Mouse (Mus musculus): Measurements from ENCODE around the gene Wfdc3. TPM values are rescaled to one million over a fixed set of nuclear protein-coding genes. Genes with fewer than 3 reads are reported as not detected.
A peak's percentile ranks its signal among the peaks of the same experiment; 100 is the strongest.

Gene Wfdc3
- polyA plus RNA-seq, 1 experiment from 2014 or later, result 1.3 TPM

- ATAC-seq (ENCODE audit: low FRiP score), result peak; percentile 92
- WGBS, result under 1% methylated on average over 72 of the region's 89 CpGs
- peaks cover 6% of the 10 kb centered on the region; the same call in 1 of the 2 replicates for H3K36me3 ChIP-seq
- peak within 1 kb of the TSS; percentile 81 for H3K9ac ChIP-seq (replicated peaks)
- H3K9me3 ChIP-seq (replicated peaks), result no peaks in the 10 kb centered on the region
- peak within 1 kb of the TSS; percentile 81 for H3K27ac ChIP-seq (replicated peaks)
- H3K4me2 ChIP-seq, result peak within 1 kb of the TSS; percentile 93
- peaks cover 35% of the 10 kb centered on the region for H3K4me1 ChIP-seq
- no peaks in the 10 kb centered on the region for H3K27me3 ChIP-seq (replicated peaks)
- peak within 1 kb of the TSS; percentile 75 for H3K4me3 ChIP-seq (replicated peaks)
Measured at GRCm38 (mm10) chr2:164785481-164786387, 40.0 kb upstream of the Wfdc3 start, which contains the start of gene Snx21. Snx21 (plus strand) TSS chr2:164785823.

- H3K27ac ChIP-seq (replicated peaks), result peak overlapping the region; percentile 81
Measured at GRCm38 (mm10) chr2:164784869-164785420, 39.2 kb upstream of the Wfdc3 start.

GRCm38 (mm10) chr2:164783926-164784581 lies 38.3 kb upstream of the Wfdc3 start:
- H3K27me3 ChIP-seq (replicated peaks), result 0 out of 2 replicates have a peak, but pooled peaks cover 3% of the 10 kb centered on the region
- peaks cover 3% of the 10 kb centered on the region; the same call in 1 of the 2 replicates for H3K36me3 ChIP-seq
- peaks cover 35% of the 10 kb centered on the region for H3K4me1 ChIP-seq
- no peak overlapping the region for H3K4me3 ChIP-seq (replicated peaks)
- H3K9me3 ChIP-seq (replicated peaks), result no peaks in the 10 kb centered on the region
- no peak for ATAC-seq (ENCODE audit: low FRiP score)
- no peak overlapping the region for H3K4me2 ChIP-seq
- no peak overlapping the region for H3K27ac ChIP-seq (replicated peaks)
- 81% methylated on average over 7 of the region's 7 CpGs for WGBS
- H3K9ac ChIP-seq (replicated peaks), result no peak overlapping the region

More at GRCm38 (mm10) chr2:164784869-164785420, 39.2 kb upstream of the Wfdc3 start:
- no peak for ATAC-seq (ENCODE audit: low FRiP score)
- H3K9me3 ChIP-seq (replicated peaks), result no peaks in the 10 kb centered on the region
- H3K4me3 ChIP-seq (replicated peaks), result peak overlapping the region; percentile 75
- H3K36me3 ChIP-seq, result peaks cover 6% of the 10 kb centered on the region; the same call in 1 of the 2 replicates
- WGBS, result 8% methylated on average over 7 of the region's 7 CpGs
- peaks cover 35% of the 10 kb centered on the region for H3K4me1 ChIP-seq
- peak overlapping the region; percentile 93 for H3K4me2 ChIP-seq
- H3K27me3 ChIP-seq (replicated peaks), result 0 out of 2 replicates have a peak, but pooled peaks cover 2% of the 10 kb centered on the region
- H3K9ac ChIP-seq (replicated peaks), result peak overlapping the region; percentile 81

- no peak overlapping the region for H3K9ac ChIP-seq (replicated peaks)
- no peak for ATAC-seq (ENCODE audit: low FRiP score)
- peaks cover 3% of the 10 kb centered on the region; the same call in 1 of the 2 replicates for H3K27me3 ChIP-seq (replicated peaks)
- 71% methylated on average over 4 of the region's 4 CpGs for WGBS
- H3K9me3 ChIP-seq (replicated peaks), result no peaks in the 10 kb centered on the region
- H3K4me2 ChIP-seq, result no peak overlapping the region
- H3K27ac ChIP-seq (replicated peaks), result no peak overlapping the region
- no peak overlapping the region for H3K4me3 ChIP-seq (replicated peaks)
- H3K4me1 ChIP-seq, result peaks cover 18% of the 10 kb centered on the region
- no peaks in the 10 kb centered on the region for H3K36me3 ChIP-seq
Measured at GRCm38 (mm10) chr2:164781876-164782275, 36.1 kb upstream of the Wfdc3 start.

- no peak within 1 kb of the TSS for H3K27ac ChIP-seq (replicated peaks)
- peaks cover 3% of the 10 kb centered on the region; the same call in 1 of the 2 replicates for H3K27me3 ChIP-seq (replicated peaks)
- H3K4me2 ChIP-seq, result no peak within 1 kb of the TSS
- no peaks in the 10 kb centered on the region for H3K36me3 ChIP-seq
- WGBS, result 68% methylated on average over 8 of the region's 8 CpGs
- no peak within 1 kb of the TSS for H3K4me3 ChIP-seq (replicated peaks)
- H3K4me1 ChIP-seq, result peaks cover 2% of the 10 kb centered on the region
- no peaks in the 10 kb centered on the region for H3K9me3 ChIP-seq (replicated peaks)
- ATAC-seq (ENCODE audit: low FRiP score), result no peak
- no peak within 1 kb of the TSS for H3K9ac ChIP-seq (replicated peaks)
Measured at GRCm38 (mm10) chr2:164779481-164780086, 33.9 kb upstream of the Wfdc3 start, which contains the start of gene Tnnc2. Tnnc2 (minus strand) TSS chr2:164779967.

GRCm38 (mm10) chr2:164778809-164779208 lies 33.1 kb upstream of the Wfdc3 start:
- WGBS, result 86% methylated on average over 7 of the region's 7 CpGs
- Histone ChIP-seq H3K9ac (replicated peaks) (no peak overlapping the region), H3K4me2 (no peak overlapping the region), H3K27ac (replicated peaks) (no peak overlapping the region), H3K27me3 (replicated peaks) (peaks cover 3% of the 10 kb centered on the region; the same call in 1 of the 2 replicates), H3K4me1 (no peaks in the 10 kb centered on the region), H3K4me3 (replicated peaks) (no peak overlapping the region), H3K9me3 (replicated peaks) (no peaks in the 10 kb centered on the region), H3K36me3 (no peaks in the 10 kb centered on the region)
- no peak for ATAC-seq (ENCODE audit: low FRiP score)

- 93% methylated on average over 11 of the region's 11 CpGs for WGBS
- no peaks in the 10 kb centered on the region for H3K4me1 ChIP-seq
- no peak for ATAC-seq (ENCODE audit: low FRiP score)
- H3K27ac ChIP-seq (replicated peaks), result no peak overlapping the region
- no peaks in the 10 kb centered on the region for H3K9me3 ChIP-seq (replicated peaks)
- no peaks in the 10 kb centered on the region for H3K36me3 ChIP-seq
- peaks cover 3% of the 10 kb centered on the region; the same call in 1 of the 2 replicates for H3K27me3 ChIP-seq (replicated peaks)
- no peak overlapping the region for H3K4me2 ChIP-seq
- H3K9ac ChIP-seq (replicated peaks), result no peak overlapping the region
- H3K4me3 ChIP-seq (replicated peaks), result no peak overlapping the region
Measured at GRCm38 (mm10) chr2:164778015-164778287, 32.2 kb upstream of the Wfdc3 start.

GRCm38 (mm10) chr2:164777246-164778014 lies 31.7 kb upstream of the Wfdc3 start:
- Histone ChIP-seq H3K36me3 (no peaks in the 10 kb centered on the region), H3K4me3 (replicated peaks) (no peak overlapping the region), H3K27ac (replicated peaks) (no peak overlapping the region), H3K9me3 (replicated peaks) (no peaks in the 10 kb centered on the region), H3K27me3 (replicated peaks) (peaks cover 3% of the 10 kb centered on the region; the same call in 1 of the 2 replicates), H3K4me2 (no peak overlapping the region), H3K4me1 (no peaks in the 10 kb centered on the region), H3K9ac (replicated peaks) (no peak overlapping the region)
- no peak for ATAC-seq (ENCODE audit: low FRiP score)
- WGBS, result 82% methylated on average over 30 of the region's 30 CpGs

GRCm38 (mm10) chr2:164776801-164777200 lies 31.1 kb upstream of the Wfdc3 start:
- H3K9ac ChIP-seq (replicated peaks), result no peak overlapping the region
- WGBS, result 67% methylated on average over 17 of the region's 17 CpGs
- H3K27me3 ChIP-seq (replicated peaks), result peaks cover 3% of the 10 kb centered on the region; the same call in 1 of the 2 replicates
- no peak for ATAC-seq (ENCODE audit: low FRiP score)
- no peak overlapping the region for H3K27ac ChIP-seq (replicated peaks)
- H3K9me3 ChIP-seq (replicated peaks), result no peaks in the 10 kb centered on the region
- H3K4me1 ChIP-seq, result no peaks in the 10 kb centered on the region
- no peaks in the 10 kb centered on the region for H3K36me3 ChIP-seq
- H3K4me2 ChIP-seq, result no peak overlapping the region
- H3K4me3 ChIP-seq (replicated peaks), result no peak overlapping the region

GRCm38 (mm10) chr2:164776130-164776529 lies 30.4 kb upstream of the Wfdc3 start:
- H3K4me3 ChIP-seq (replicated peaks), result no peak overlapping the region
- WGBS, result 89% methylated on average over 6 of the region's 6 CpGs
- H3K4me2 ChIP-seq, result no peak overlapping the region
- H3K4me1 ChIP-seq, result no peaks in the 10 kb centered on the region
- no peak for ATAC-seq (ENCODE audit: low FRiP score)
- H3K9me3 ChIP-seq (replicated peaks), result no peaks in the 10 kb centered on the region
- H3K9ac ChIP-seq (replicated peaks), result no peak overlapping the region
- no peaks in the 10 kb centered on the region for H3K36me3 ChIP-seq
- peaks cover 3% of the 10 kb centered on the region; the same call in 1 of the 2 replicates for H3K27me3 ChIP-seq (replicated peaks)
- H3K27ac ChIP-seq (replicated peaks), result no peak overlapping the region

Measured in neural tube, embryonic 15.5 days (tissue).